Comparison of ENCODE assay signal across 8 mouse cellular contexts in the genomic region with DNA sequence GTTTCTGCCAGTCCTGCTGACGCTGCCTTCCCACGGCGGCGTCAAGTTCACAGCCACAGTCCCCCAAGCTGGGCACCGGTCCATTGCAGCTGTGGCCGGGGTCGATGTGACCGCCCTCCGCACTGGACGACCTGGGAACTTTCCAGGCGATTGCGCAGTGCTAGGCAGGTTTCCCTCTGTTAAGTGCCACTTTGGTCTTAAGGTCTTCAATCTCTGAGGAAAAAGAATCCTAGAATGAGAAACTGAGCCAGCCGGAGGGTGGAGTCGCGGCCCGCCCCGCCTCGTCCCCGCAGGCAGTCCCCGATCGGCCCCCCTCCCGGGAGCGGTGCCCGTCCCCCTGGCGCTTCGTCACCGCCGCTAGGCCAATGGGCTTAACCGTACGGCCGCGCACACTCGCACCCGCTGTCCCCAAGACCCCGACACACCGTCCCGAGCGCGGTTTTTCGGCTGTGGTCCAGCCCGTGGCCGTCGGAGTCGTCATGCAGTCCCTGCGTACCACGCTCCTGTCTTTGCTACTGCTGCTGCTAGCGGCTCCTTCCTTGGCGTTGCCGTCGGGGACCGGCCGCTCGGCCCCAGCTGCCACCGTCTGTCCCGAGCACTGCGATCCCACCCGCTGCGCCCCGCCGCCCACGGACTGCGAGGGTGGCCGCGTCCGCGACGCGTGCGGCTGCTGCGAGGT. TPM values are rescaled to one million over a fixed set of nuclear protein-coding genes. Genes with fewer than 3 reads are reported as not detected.
A peak's percentile ranks its signal among the peaks of the same experiment; 100 is the strongest.
DNase-seq lines count a peak whose midpoint lies in the region; ATAC-seq and TF ChIP-seq lines count a peak whose summit lies in the region.

Gene Htra1 (plus strand): TSS at position 319 of the 679 bp plus-strand sequence.

- H3K4me3 ChIP-seq in E14TG2a.4 (replicated peaks; ENCODE audit: low read length) = peak within 1 kb of the TSS; percentile 81
- H3K4me3 ChIP-seq in lung, embryonic 14.5 days (ENCODE audit: low read depth, low read length) = peak within 1 kb of the TSS; percentile 54

- peak within 1 kb of the TSS; percentile 81 for H3K4me2 ChIP-seq in lung, embryonic 14.5 days

- WGBS in lung, embryonic 14.5 days = under 1% methylated on average over 70 of the region's 70 CpGs

- H3K9ac ChIP-seq in lung, embryonic 14.5 days = peak within 1 kb of the TSS; percentile 46

- ATAC-seq in hematopoietic stem cell, adult 5-6 weeks (replicated peaks in 1 of 2; ENCODE audit: insufficient read depth in 1 of 2, low FRiP score in 2 of 2, low TSS enrichment in 1 of 2, low read depth in 1 of 2, poor library complexity in 2 of 2, severe bottlenecking in 2 of 2) = peak; percentile 23 to 43; a peak in 3 of 4 replicates
- peak; percentile 91 for ATAC-seq in lung, embryonic 14.5 days (ENCODE audit: insufficient read depth)

- no peak within 1 kb of the TSS for H3K27ac ChIP-seq in lung, embryonic 14.5 days (ENCODE audit: low read depth)

- peak; percentile 35 for DNase-seq in cerebellum, adult 8-10 months
- peak; percentile 62 to 69 for DNase-seq in frontal cortex, postnatal 14 days (ENCODE audit: low spot score in 2 of 2)
- DNase-seq in layer of hippocampus, adult 9-11 months = peak; percentile 77
- peak; percentile 77 for DNase-seq in lung, embryonic 14.5 days
- DNase-seq in ovary, postnatal 10 days (ENCODE audit: low spot score) = peak; percentile 60
- DNase-seq in urinary bladder, postnatal 14 days (ENCODE audit: low spot score) = peak; percentile 76

- peaks cover 40% of the 10 kb centered on the region for H3K4me1 ChIP-seq in E14TG2a.4 (replicated peaks; ENCODE audit: low read depth, low read length)
- H3K4me1 ChIP-seq in lung, embryonic 14.5 days (ENCODE audit: insufficient read depth) = no peaks in the 10 kb centered on the region

- TF ChIP-seq CTCF in E14TG2a.4 (conservative IDR thresholded peaks at IDR 0.05; ENCODE audit: low read length) = no peak
- no peak for TF ChIP-seq CTCF in lung, embryonic 14.5 days (IDR thresholded peaks at IDR 0.05; ENCODE audit: low read depth)

- H3K36me3 ChIP-seq in E14TG2a.4 (ENCODE audit: insufficient read depth, low read length) = no peaks in the 10 kb centered on the region
- no peaks in the 10 kb centered on the region for H3K36me3 ChIP-seq in lung, embryonic 14.5 days (ENCODE audit: insufficient read depth)

- H3K9me3 ChIP-seq in E14TG2a.4 (ENCODE audit: low read length) = no peaks in the 10 kb centered on the region
- H3K9me3 ChIP-seq in lung, embryonic 14.5 days (ENCODE audit: low read depth, low read length) = no peaks in the 10 kb centered on the region

- H3K27me3 ChIP-seq in E14TG2a.4 (ENCODE audit: insufficient read depth, low read length) = peaks cover 80% of the 10 kb centered on the region
- H3K27me3 ChIP-seq in lung, embryonic 14.5 days (ENCODE audit: insufficient read depth, low read length) = peaks cover 56% of the 10 kb centered on the region

RNA-seq across cellular contexts. Expression of gene Htra1, which starts in this region (rescaled TPM):
- 1.3 TPM in 1 of 2 replicates, not detected in the other for total RNA-seq in hematopoietic stem cell, adult 5-6 weeks (2017)
- polyA plus RNA-seq in lung, embryonic 14.5 days (2014; fragmentation: Nextera tagmentation; extraction: Ambion mirVana) = 25.8 and 30.0 TPM in 2 replicates
